Mouse (Mus musculus) heart, postnatal 36 days (tissue): ENCODE data around the gene Exoc2. TPM values are rescaled to one million over a fixed set of nuclear protein-coding genes. Genes with fewer than 3 reads are reported as not detected.
A peak's percentile ranks its signal among the peaks of the same experiment; 100 is the strongest.

Experiments
- DNase-seq, 2 experiments: peaks; one replicate each; pipeline ENCODE4 v3.0.0; 2021 to 2022
- intact Hi-C: fragments of 180-260 bp; cut with DNase I; formaldehyde crosslinking; loops from one replicate; pipeline ENCODE4 v1.15.1; 2025
- total RNA-seq, 2 experiments: library from RNA; stranded (reverse); gene quantifications; 2 replicates each; pipeline ENCODE4 v1.2.3; 2021

Exoc2 gene
- total RNA-seq, 2 experiments from 2014 or later, result 14.4 to 16.5 TPM

DNA sequence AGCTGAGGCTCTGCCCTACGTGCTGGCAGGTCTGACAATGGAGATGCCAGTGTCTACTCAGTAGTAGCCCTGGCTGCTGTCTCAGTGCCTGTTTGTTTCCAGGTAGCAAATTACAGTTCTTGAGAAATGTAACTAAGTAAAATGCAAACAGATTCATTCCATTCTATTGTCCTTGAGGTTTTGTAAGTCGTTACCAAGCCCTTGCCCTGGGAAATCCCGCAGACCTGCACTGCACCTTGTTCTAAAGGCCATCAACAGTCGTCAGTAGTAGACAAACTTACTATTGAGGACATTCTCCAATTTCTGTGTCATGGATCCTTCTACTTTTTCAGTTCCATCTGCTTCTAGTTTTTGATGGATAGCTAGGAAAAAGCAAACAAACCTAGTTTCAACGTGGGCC, 63.0 kb downstream of the Exoc2 start:
- intact Hi-C loops, result no loop called here
- DNase-seq, result no peak

DNA sequence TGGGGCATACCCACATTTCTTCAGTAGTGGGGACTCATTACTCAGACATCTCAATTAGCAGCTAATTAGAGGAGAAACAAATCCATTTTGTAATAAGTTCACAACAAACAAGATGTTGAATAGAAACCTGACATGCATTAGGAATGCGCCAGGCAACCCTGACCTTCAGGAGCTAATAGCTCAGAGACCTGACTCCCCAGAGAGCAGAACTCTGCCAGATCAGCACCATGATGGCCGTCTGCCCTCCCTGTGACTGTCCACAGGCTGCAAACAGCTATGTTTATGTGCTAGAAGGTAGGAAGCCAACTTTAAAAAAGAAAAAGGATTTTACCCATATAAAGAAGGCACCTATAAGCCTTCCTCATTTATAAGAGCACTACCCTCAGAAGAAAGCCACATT, 71.6 kb downstream of the Exoc2 start:
- no peak for DNase-seq
- intact Hi-C loops, result no loop called here

DNA sequence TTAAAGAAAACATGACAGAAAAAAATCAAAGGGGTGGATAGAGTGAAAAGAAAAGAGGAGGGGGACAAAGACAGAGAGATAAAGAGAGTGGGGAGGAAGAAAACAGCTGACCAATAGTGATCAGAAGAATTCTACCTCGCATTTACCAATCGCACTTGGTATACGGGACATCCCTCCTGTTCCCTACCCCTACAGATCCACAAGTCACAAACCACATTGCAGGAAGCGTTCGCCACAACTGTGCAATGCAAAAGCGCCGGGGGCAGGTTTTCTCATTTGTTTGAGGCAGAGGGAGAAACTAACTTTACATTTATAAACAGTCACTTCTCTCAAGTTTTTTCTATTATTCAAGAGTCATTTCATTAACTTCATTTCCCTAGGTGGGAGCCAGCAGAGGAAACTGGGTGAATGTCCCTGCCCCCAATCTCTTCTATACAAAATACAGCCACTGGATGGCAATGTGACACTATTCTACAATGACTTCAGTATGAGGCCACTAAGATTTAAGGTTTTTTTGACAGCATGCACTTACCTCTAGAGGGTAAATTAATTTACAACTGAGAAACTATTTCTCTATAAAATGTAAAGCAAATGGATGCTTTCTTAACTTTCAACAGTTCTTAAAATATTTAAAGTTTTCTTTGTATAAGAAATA, 72.4 kb downstream of the Exoc2 start:
- no peak for DNase-seq
- intact Hi-C loops, result no loop called here

DNA sequence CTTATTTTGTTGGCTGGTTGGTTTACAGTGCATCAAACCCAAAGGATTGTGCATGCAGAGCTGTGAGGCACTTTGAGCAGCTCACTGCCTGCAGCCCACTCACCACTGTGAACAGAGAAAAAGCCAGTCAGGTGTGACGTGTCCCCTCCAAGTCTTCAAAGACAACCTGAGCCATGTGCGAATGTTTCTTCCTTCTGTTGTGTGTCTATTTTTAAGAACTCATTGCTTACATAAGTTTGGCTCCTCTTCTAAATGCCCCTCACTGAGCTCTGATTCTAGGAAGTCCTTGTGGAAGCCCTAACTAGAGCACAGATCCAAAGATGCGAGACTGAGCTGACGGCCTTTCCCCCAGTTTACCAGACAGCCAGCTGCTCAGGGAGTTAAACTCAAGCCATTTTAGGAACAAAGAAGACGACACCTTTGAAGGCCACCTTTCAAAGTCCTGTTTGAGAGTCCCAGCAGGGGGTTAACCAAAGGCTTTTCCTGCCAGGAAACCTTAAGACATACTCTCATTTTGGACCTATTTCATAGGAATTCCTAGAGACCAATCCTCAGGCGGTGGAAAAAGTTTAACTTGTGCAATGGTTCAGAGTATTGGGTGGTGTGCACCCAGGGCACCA, 79.8 kb downstream of the Exoc2 start:
- no peak for DNase-seq
- intact Hi-C loops, result loop anchor here (10.0 kb wide), 1 partner anchor 761 kb away; no protein-coding TSS in a partner anchor

DNA sequence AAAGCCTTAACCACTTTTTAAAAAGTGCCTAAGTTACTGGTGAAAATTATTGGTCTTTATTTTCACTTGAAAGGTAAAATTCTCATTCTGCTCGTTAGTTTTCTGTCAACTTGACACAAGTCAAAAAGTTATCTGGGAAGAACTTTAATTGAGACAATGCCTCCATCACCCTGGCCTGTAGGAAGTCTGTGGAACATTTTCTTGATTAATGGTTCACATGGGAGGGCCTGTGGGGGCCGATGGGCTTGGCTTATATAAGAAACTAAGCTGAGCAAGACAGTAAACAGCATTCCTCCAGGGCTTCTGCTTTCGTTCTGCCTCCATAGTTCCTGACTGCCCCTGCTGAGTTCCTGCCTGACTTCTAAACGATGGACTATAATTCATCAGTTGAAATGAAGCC, 81.6 kb downstream of the Exoc2 start:
- intact Hi-C loops, result loop anchor here (10.0 kb wide), 1 partner anchor 762 kb away; no protein-coding TSS in a partner anchor
- DNase-seq, result no peak

DNA sequence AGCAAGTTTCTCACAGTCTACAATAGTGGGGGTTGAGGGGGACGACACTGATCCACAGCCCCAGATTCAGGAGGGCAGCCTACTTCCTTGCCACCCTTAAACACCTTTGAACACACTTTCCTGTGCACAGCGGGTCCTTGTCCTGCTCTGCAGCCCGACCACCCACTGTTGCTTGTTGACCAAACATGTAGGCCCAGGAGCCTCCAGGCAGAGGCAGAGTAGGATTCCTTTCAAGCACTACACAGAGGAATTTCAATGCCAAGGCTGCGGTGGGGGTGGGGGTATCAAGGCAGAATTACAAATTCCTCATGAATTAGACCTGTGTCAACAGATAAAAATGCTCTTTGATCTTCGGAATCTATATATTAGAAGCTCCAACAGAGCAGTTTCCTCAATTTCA, 82.7 kb downstream of the Exoc2 start:
- intact Hi-C loops, result loop anchor here (10.0 kb wide), 1 partner anchor 764 kb away; no protein-coding TSS in a partner anchor
- no peak for DNase-seq

DNA sequence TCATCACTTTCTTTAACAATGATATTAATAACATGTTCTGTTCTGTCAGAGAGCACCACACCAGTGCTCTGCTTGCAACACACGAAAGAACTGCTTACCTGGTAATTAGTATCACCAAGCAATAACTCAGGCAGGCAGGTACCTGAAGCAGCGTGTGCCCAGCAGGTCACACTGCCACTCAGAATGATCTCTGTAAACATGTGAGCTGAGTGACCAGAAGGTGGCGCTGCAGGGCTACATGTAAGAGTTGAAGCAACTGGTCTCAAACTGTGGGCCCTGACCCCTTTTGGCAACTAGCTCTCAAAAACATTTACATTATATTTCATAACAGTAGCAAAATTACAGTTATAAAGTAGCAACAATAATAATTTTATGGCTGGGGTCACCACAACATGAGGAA, 85.4 kb downstream of the Exoc2 start:
- DNase-seq, result peak; percentile 63 to 82
- intact Hi-C loops, result loop anchor here (1.0 to 5.0 kb wide), 3 partner anchors 92 to 730 kb away; no protein-coding TSS in a partner anchor

DNA sequence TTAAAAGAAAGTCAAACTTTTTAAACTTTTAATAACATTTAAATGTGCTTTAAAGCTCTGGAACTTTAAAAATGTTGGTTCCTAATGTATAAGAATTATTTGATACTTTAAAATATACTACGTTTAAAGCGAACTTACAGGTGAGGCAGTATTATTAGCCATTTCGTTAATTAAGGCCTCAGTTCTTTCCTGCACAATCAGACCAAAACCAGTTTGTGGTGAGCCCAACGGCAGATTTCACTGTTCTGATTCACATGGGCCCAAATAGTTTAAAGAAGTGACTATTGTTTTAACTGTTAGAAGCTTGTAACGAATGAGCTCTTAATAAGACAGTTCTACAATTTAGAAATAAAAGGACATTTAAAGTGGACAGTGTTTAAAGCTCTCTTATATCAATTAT, 93.6 kb downstream of the Exoc2 start:
- intact Hi-C loops, result no loop called here
- DNase-seq, result no peak

DNA sequence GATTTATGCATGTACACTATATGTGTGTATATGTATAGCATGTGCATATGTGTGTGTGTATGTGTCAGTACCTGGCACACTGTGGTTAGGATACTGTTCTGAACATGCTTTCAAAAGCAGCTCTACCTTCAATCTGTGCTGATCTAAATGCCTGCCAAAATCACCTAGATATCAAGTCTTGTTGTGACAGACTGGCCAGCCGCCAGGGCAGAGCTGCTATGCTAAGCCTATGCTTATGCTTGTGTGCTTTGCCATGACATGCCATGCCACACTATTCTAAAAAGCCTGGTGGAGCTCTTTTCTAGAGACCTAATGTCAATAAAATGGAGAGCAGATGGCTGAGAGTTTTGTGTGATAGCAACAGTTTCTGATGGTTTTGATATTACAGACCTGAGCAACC, 94.0 kb downstream of the Exoc2 start:
- intact Hi-C loops, result no loop called here
- no peak for DNase-seq

DNA sequence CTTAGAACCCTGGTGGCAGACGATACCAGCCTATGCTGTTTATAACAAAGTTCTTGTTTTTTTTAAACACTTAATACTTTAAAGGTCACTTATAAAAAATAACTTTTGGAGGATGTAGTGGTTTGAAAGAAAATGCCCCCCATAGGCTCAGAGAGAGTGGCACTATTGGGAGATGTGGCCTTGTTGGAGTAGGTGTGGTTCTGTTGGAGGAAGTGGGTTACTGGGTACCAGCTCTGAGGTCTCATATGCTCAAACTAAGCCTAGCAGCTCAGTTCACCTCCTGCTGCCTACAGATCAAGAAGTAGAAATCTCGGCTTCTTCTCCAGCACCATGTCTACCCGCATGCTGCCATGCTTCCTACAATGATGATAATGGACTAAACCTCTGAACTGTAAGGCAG, 98.1 kb downstream of the Exoc2 start:
- DNase-seq, result no peak
- intact Hi-C loops, result no loop called here

DNA sequence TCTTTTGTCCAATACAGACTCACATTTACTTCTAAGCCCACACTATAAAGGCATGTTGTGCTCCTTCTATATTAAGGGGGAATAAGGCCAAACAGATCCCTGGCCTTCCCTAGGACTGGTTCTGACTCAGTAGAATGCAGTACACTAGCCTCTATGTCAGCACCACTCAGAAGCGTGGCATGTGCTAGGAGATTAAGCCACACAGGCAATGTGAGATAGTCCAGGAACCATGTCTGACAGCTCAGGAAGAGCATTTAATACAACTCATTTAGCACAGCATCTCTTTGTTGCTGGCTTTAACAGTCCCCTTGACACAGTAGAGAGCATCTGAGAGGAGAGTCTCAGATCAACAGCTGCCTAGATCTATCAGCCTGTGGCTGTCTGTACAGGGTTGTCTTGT, 100.4 kb downstream of the Exoc2 start:
- no peak for DNase-seq
- intact Hi-C loops, result no loop called here

DNA sequence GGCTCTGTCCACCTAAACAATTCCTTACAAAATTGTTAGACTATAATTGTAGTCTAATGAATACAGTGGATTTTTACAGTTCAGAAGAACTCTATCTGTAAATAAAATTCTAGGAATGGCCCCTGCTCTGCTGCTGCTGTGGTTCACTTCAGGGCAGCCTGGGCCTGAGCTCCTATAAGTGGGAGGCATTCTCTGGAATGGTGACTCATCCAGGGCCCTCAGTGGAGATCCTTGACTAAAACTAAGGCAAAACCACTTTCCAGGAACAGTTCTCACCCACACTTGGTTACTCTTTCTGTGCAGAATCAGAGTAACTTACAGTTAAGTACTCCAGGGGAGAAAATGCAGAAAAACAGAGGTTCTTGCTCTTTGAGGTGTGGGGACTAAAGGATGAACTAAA, 108.4 kb downstream of the Exoc2 start:
- no peak for DNase-seq
- intact Hi-C loops, result no loop called here

DNA sequence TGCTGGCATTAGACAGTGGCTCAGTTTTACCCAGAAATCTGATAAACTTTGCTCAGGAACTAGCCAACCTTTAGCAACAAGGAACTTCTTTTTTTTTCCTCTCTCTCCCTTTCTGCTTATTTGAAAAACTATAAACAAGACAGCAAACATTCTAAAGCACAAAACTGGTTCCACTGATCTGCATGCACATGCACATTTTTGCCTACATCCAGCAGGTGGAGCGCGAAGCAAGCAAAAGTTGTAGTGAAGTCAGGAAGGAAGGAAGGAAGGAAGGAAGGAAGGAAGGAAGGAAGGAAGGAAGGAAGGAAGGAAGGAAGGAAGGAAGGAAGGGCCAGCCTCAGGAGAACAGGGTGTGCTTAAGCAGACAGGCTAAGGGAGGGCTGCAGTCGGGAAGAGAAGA, 109.9 kb downstream of the Exoc2 start:
- intact Hi-C loops, result no loop called here
- DNase-seq, result no peak

DNA sequence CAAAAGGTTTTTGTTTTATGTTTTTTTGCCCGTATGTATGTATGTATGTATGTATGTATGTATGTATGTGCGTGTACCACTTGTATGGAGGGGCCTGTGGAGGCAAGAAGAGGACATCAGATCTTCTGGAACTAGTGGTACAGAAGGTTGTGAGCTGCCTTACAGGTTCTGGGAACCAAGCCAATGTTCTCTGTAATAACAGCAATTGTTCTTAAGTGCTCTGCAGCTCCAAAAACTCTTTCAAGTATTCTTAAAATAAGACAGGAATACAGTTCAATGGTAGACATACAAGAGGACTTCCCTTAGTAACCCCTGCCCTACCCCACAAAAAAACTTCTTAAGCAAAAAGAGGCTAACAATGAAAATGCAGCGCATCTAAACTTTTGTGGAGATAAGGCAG, 115.5 kb downstream of the Exoc2 start:
- DNase-seq, result no peak
- intact Hi-C loops, result no loop called here

DNA sequence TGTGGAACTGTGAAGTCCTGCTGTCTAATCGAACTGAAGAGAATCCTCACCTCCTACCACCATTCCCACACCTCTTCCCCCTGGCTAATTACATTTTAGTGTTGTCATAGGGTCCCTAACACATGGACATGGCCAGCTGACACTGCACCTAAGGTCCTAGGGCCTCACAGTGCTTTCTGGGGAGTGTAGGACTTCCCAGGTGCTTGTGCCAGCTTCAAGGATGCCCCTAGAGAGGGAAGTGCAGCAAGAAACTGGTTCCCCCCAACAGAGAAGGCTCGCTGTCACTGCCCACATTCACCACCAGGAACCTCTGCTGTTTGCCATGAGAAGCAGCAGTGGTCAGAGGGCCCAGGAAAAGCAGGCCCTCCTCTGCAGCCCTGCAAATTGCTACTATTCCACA, 123.2 kb downstream of the Exoc2 start:
- no peak for DNase-seq
- intact Hi-C loops, result no loop called here

DNA sequence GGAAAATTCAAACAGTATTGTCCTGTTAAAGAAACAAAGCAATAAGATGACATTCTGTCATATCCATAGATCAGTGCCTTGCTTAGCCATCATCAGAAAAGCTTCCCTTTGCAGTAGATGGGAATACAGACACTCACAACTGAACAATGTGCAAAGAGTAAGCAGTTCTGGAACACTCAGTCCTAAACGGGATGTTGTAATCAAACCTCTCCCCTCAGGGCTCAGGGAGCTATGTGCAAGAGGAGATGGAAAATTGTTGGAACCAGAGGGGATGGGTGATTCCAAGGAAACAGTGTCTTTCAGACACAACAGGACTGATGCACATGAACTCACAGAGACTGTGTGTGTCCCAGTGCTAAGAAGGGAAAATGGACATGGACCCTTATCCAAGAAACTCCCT, 125.9 kb downstream of the Exoc2 start:
- intact Hi-C loops, result no loop called here
- DNase-seq, result no peak

DNA sequence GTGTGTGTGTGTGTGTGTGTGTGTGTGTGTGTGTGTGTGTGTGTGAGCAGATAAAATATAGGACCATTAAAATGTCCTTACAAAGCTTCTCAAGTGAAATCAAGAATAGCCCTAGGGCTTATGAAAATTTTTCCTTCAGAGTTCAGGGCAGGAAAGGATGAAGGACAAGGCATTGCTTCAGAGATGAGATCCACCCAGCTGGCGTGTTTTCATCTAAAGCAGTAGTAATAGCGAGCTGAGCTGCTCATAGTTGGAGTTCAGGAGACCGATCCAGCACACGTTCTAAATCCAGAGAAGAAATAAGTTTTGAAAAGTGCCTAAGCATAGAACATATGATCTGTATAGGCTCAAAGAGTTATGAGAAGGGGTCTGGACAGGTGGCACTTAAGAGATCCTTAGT, 127.4 kb downstream of the Exoc2 start:
- intact Hi-C loops, result no loop called here
- DNase-seq, result no peak

DNA sequence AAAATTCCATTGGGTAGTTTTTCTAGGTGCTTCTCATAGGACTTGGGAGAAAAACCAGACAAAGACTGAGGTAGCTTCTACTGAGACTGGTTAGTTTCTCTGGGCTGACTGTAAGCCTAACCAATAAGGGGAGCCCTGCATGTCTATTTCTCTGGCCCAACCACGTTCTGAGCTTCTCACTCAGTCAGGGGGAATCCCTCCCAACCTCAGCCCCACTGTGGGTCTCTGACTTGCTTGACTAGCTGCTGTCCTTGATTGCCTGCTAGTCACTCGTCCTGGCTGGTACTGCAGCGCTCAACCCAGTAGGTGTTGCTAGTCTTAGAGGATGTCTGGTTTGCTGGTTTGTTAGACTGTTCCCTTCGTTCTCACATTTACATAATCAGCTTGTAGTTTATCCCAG, 130.8 kb downstream of the Exoc2 start:
- DNase-seq, result no peak
- intact Hi-C loops, result no loop called here

DNA sequence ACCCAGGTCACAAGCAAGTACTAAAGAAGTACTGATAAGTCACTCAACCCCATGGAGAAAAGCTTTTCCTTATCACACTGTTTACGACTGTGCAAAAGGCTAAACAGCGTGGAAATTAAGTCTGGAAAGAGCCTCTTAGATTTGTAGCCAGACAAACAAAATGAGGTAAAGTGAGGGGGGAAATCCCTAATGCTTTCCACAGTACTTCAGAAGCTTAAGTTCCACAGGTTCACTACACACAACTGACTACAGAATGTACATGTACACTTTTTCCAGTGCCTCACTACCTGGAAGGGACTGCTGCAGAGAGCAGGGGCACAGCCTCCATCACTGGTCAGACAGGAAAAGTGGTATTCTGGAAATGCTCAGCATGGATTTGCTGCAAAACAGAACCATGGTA, 132.1 kb downstream of the Exoc2 start:
- intact Hi-C loops, result no loop called here
- no peak for DNase-seq

DNA sequence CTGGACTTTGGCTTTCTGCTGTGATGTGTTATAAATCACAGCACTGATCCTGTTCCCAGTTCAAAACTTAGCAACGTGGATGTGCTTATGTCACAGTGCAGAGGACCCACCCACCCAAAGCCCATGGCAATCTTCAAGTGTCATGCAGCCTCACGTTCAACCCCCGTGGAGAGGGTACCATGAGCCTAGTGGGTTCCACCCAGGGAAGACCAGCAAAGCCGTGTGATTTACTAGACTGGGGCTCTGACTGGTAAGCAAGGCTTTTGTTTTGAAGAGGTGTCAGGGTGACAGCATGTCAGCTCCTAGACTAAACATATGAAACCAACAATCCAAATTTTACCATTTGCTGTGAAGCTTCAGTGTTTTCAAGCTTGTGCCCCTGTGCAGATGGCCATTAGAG, 132.6 kb downstream of the Exoc2 start:
- intact Hi-C loops, result no loop called here
- DNase-seq, result no peak

DNA sequence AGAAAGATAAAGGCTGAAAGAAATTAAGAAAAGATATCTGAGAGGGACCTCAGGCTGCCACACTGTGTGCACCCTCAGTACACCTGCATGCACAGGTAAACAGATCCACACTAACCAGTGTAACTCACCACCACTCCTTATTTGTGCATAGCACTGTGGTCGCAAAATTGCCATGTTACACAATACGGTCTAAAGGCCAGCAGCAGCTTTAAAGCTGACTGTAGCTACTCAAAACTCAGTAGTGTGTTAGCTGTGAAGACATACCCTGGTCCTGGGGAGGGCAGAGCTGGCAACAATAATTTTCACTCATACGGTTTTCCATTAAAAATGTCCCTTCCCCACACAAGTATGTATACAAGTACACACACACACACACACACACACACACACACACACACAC, 133.2 kb downstream of the Exoc2 start:
- intact Hi-C loops, result no loop called here
- DNase-seq, result no peak

DNA sequence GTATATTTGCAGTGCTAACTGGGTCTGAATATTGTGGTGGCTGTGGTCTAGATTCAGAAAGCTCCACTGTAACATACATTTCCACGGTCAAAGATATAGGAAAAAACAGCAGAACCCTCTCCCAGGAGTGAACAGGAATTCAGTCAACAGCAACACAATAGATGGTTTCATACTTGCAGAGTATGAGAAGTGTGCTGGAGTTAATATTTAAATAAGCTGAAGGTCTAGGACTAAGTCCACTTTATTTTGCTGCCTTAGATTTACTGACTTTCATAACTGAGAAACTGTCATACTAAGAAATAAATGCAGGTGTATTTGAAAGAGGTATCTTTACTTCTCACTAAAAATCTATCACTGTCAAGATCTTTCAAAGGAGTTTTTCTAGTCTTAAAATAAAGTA, 137.6 kb downstream of the Exoc2 start:
- intact Hi-C loops, result no loop called here
- DNase-seq, result no peak

DNA sequence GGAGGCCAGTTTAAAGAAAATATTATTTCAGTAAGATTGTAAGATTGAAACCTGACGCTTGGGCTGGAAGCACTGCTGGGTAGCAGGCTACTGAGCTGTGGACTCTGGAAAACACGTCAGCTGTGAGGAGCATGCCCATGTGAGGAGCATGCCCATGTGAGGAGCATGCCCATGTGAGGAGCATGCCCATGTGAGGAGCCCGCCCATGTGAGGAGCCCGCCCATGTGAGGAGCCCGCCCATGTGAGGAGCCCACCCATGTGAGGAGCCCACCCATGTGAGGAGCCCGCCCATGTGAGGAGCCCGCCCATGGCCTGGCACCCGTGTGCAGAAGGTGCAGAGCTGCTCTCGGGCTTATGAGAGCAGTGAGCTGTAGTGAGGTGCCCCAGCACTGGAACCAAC, 139.0 kb downstream of the Exoc2 start:
- no peak for DNase-seq

More for the DNA sequence above, 139.0 kb downstream of the Exoc2 start:
- intact Hi-C loops, result no loop called here
